Mouse (Mus musculus) naive thymus-derived CD4-positive, alpha-beta T cell, adult 5 months (primary cell): ENCODE data around the gene Akr1c6. TPM values are rescaled to one million over a fixed set of nuclear protein-coding genes. Genes with fewer than 3 reads are reported as not detected.

Source experiments
- polyA plus RNA-seq: library from polyadenylated mRNA; unstranded; fragments of 100-300 nt; shearing (Covaris generic); gene quantifications from one replicate; pipeline ENCODE4 v1.2.1, GENCODE M21; 2017

The Akr1c6 gene
- not detected for polyA plus RNA-seq

GRCm38 (mm10) chr13:4434006-4434405 is at the start of gene Akr1c6:
TSS of gene Akr1c6 (plus strand) at chr13:4434306.

Other genes with a start within 250 kb of the Akr1c6 start
- gene Akr1c13, start 243.2 kb upstream of the Akr1c6 start, polyA plus RNA-seq, result 15.4 TPM
- gene Akr1c19, start 205.6 kb upstream of the Akr1c6 start, polyA plus RNA-seq, result not detected
- gene Akr1c12, start 154.9 kb upstream of the Akr1c6 start, polyA plus RNA-seq, result 3.6 TPM
- not detected for gene Akr1c20, start 89.0 kb downstream of the Akr1c6 start, polyA plus RNA-seq
- gene Akr1c21, start 139.8 kb downstream of the Akr1c6 start, polyA plus RNA-seq, result not detected
- gene Akr1e1, start 174.9 kb downstream of the Akr1c6 start, polyA plus RNA-seq, result 2.1 TPM